8 mouse cellular contexts compared by ENCODE assay signal in genomic region chr10:52417299-52417997, GRCm38 (mm10). TPM values are rescaled to one million over a fixed set of nuclear protein-coding genes. Genes with fewer than 3 reads are reported as not detected.
DNase-seq lines count a peak whose midpoint lies in the region; ATAC-seq lines count a peak whose summit lies in the region.

TSS of gene Nus1 (plus strand) at chr10:52417547.

- peak within 1 kb of the TSS; percentile 96 for H3K27ac ChIP-seq in hindbrain, embryonic 16.5 days (ENCODE audit: low read depth, low read length)
- peak within 1 kb of the TSS; percentile 70 for H3K27ac ChIP-seq in macrophage

- H3K27me3 ChIP-seq in hindbrain, embryonic 16.5 days (replicated peaks; ENCODE audit: control insufficient read depth, insufficient read depth, low read length), result no peaks in the 10 kb centered on the region

- WGBS in hindbrain, embryonic 16.5 days, result under 1% methylated on average over 58 of the region's 79 CpGs
- WGBS in macrophage (ENCODE audit: missing documents), result under 1% methylated on average over 79 of the region's 79 CpGs

- peak; percentile 96 for DNase-seq in T-cell, adult 2 months (ENCODE audit: low spot score)
- DNase-seq in cerebellum, postnatal 36 days, result peak; percentile 98 to 99
- peak; percentile 96 for DNase-seq in gastrocnemius, adult 18-20 months (ENCODE audit: low spot score)
- DNase-seq in left cerebral cortex, adult 18-20 months (ENCODE audit: low spot score in 2 of 2), result peak; percentile 96 to 97
- DNase-seq in right cerebral cortex, adult 18-20 months, result peak; percentile 97
- peak; percentile 88 for DNase-seq in urinary bladder, postnatal 10 days (ENCODE audit: low spot score)

- H3K4me2 ChIP-seq in hindbrain, embryonic 16.5 days (ENCODE audit: low read length), result peak within 1 kb of the TSS; percentile 82

- peaks cover 46% of the 10 kb centered on the region for H3K79me2 ChIP-seq in macrophage (ENCODE audit: inconsistent target)

- ATAC-seq in hindbrain, embryonic 16.5 days, result peak; percentile 99

- H3K9ac ChIP-seq in hindbrain, embryonic 16.5 days (ENCODE audit: low read depth, low read length), result peak within 1 kb of the TSS; percentile 95

- peaks cover 21% of the 10 kb centered on the region for H3K4me1 ChIP-seq in hindbrain, embryonic 16.5 days (ENCODE audit: control insufficient read depth, insufficient read depth, low read depth, low read length)

- peak within 1 kb of the TSS; percentile 99 for H3K4me3 ChIP-seq in hindbrain, embryonic 16.5 days (ENCODE audit: low read length)
- peak within 1 kb of the TSS; percentile 79 for H3K4me3 ChIP-seq in macrophage (ENCODE audit: inconsistent target)

- no peaks in the 10 kb centered on the region for H3K36me3 ChIP-seq in hindbrain, embryonic 16.5 days (ENCODE audit: control insufficient read depth, insufficient read depth, low read length)
- no peaks in the 10 kb centered on the region for H3K36me3 ChIP-seq in macrophage (ENCODE audit: inconsistent target)

- no peaks in the 10 kb centered on the region for H3K9me3 ChIP-seq in hindbrain, embryonic 16.5 days (ENCODE audit: control insufficient read depth, low read length)

RNA-seq across cellular contexts. Expression of gene Nus1, which starts in this region (rescaled TPM):
- total RNA-seq in gastrocnemius, adult 18-20 months (2021), result 10 to 100 TPM; 18.8 to 20.3 TPM
- 22.1 and 22.4 TPM in 2 replicates for polyA plus RNA-seq in hindbrain, embryonic 16.5 days (2015; fragmentation: Nextera tagmentation; extraction: Ambion mirVana)
- total RNA-seq in left cerebral cortex, adult 18-20 months (2021), result 10 to 100 TPM; 63.8 to 66.3 TPM
- 10 to 100 TPM; 21.0 to 66.6 (median 48.2) TPM for total RNA-seq in macrophage (2018; cell fraction: chromatin; rRNA removed)
- total RNA-seq in macrophage (2018; cell fraction: cytosol; rRNA removed), result 10 to 100 TPM; 48.6 to 84.1 (median 65.0) TPM
- total RNA-seq in macrophage (2018; cell fraction: nucleus; rRNA removed), result 10 to 100 TPM; 34.2 to 85.1 (median 52.7) TPM
- polyA plus RNA-seq in macrophage (2018), result 44.4 to 79.7 TPM (median 58.4 TPM) in 3 replicates

Comparison
In these comparisons a context has a peak if more than half of its experiments do, and no peak if none do; other contexts are left out.
1. Peak in every context shown above with its lines: DNase-seq, ATAC-seq, H3K4me3 ChIP-seq and H3K27ac ChIP-seq.